Mouse (Mus musculus) midbrain, embryonic 11.5 days (tissue): ENCODE measurements around the gene Sdk2. TPM values are rescaled to one million over a fixed set of nuclear protein-coding genes. Genes with fewer than 3 reads are reported as not detected.

ENCODE experiments used
- ATAC-seq: fragments of 200-750 bp; cut with Nextera tagmentation; 2 replicates; pipeline ENCODE4 v1.8.0; 2017; ENCODE audit warnings: moderate TSS enrichment, moderate library complexity; ENCODE audit not compliant: low FRiP score
- DNase-seq: peaks from one replicate; pipeline ENCODE4 v3.0.0; 2015; ENCODE audit warnings: low spot score; ENCODE audit errors: missing footprints
- H3K27ac ChIP-seq: fragments of 300-500 bp; sonication (generic); 2 replicates; pipeline ENCODE4 v1.5.1; 2014; ENCODE audit warnings: low read depth, low read length
- H3K27me3 ChIP-seq: fragments of 300-500 bp; sonication (generic); 2 replicates; pipeline ENCODE4 v1.6.1; 2014; ENCODE audit warnings: mild to moderate bottlenecking, low read length, moderate library complexity, mixed read lengths; ENCODE audit not compliant: control insufficient read depth, insufficient read depth
- H3K36me3 ChIP-seq: fragments of 300-500 bp; sonication (generic); 2 replicates; pipeline ENCODE4 v1.6.1; 2014; ENCODE audit warnings: mild to moderate bottlenecking, low read length, moderate library complexity, mixed read lengths; ENCODE audit not compliant: control insufficient read depth, insufficient read depth
- H3K4me1 ChIP-seq: fragments of 300-500 bp; sonication (generic); 2 replicates; pipeline ENCODE4 v1.6.1; 2014; ENCODE audit warnings: low read length; ENCODE audit not compliant: control insufficient read depth, insufficient read depth
- H3K4me2 ChIP-seq: fragments of 300-500 bp; sonication (generic); 2 replicates; pipeline ENCODE4 v1.6.1; 2014; ENCODE audit warnings: mild to moderate bottlenecking, moderate library complexity
- H3K4me3 ChIP-seq: fragments of 300-500 bp; sonication (generic); 2 replicates; pipeline ENCODE4 v1.5.1; 2014; ENCODE audit warnings: low read depth, low read length
- H3K9ac ChIP-seq: fragments of 300-500 bp; sonication (generic); 2 replicates; pipeline ENCODE4 v1.6.1; 2014; ENCODE audit warnings: low read length
- H3K9me3 ChIP-seq: fragments of 300-500 bp; sonication (generic); 2 replicates; pipeline ENCODE4 v1.6.1; 2016; ENCODE audit warnings: low read length; ENCODE audit not compliant: control insufficient read depth
- WGBS: fragments of 180-500 bp; shearing (Covaris S2); extraction: QIAGEN DNeasy Blood & Tissue Kit; methylation state at CpG from one replicate; pipeline ENCODE4 v1.1.7; 2014; 5-methylcytosine and 5-hydroxymethylcytosine counted together
- polyA plus RNA-seq: library from polyadenylated mRNA; unstranded; fragments of >200 nt; fragmentation: Nextera tagmentation; extraction: Ambion mirVana; gene quantifications from 2 replicates; pipeline ENCODE4 v1.2.1, GENCODE M21; 2014

Gene Sdk2
- polyA plus RNA-seq, 1 experiment from 2014 or later = 2.6 TPM

DNA sequence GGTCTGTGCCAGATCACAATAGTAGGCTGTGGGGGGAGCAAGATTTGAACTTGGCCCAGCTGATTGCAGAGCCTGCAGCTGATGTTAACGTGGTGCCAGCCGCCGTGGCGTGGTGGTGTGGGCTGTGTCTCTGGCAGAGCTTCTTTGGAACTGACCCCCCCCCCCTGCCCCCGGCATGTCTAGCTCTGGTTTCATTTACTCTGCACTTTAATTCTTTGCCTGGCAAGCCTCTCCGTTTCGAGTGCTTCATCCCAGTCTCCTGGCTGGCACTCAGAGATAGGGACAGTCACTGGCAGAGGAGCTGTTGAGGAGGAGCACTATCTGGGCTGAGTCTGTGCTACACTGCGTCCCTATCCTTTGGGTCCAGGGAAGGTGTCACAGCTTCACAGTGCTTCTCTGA, 75.0 kb downstream of the Sdk2 start:
- DNase-seq = no peak
- no peak for ATAC-seq
- H3K4me1 ChIP-seq = peaks cover 11% of the 10 kb centered on the region
- no peak overlapping the region for H3K4me2 ChIP-seq
- H3K36me3 ChIP-seq = no peaks in the 10 kb centered on the region
- no peaks in the 10 kb centered on the region for H3K27me3 ChIP-seq
- 88% methylated on average over 8 of the region's 8 CpGs for WGBS
- H3K9me3 ChIP-seq = no peaks in the 10 kb centered on the region
- H3K9ac ChIP-seq = no peak overlapping the region
- no peak overlapping the region for H3K4me3 ChIP-seq
- no peak overlapping the region for H3K27ac ChIP-seq

DNA sequence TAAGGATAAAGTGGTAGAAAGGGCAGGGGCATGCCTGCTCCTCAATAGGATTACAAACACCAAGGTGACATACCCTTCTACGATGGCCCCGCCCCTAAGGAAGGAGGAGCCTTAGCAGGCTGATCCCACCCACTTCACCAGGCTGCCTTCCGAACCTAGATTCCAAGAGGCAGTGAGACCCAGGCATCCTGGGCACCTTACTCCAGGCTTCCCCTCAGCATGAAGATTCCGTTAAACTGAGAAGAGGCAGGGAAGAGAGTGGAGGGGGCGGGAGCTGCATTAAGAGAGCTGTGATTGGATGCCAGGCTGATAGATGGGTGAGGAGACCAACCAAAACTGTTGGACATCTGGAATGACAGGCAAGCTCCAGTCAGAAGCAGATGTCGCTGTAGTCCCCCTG, 76.4 kb downstream of the Sdk2 start:
- Histone ChIP-seq H3K36me3 (no peaks in the 10 kb centered on the region), H3K4me2 (peak overlapping the region; percentile 38), H3K4me1 (peaks cover 17% of the 10 kb centered on the region), H3K27me3 (no peaks in the 10 kb centered on the region), H3K9ac (peak overlapping the region; percentile 36), H3K27ac (no peak overlapping the region), H3K4me3 (no peak overlapping the region), H3K9me3 (no peaks in the 10 kb centered on the region)
- ATAC-seq = peak; percentile 85
- peak; percentile 95 for DNase-seq
- WGBS = 2% methylated on average over 6 of the region's 6 CpGs

DNA sequence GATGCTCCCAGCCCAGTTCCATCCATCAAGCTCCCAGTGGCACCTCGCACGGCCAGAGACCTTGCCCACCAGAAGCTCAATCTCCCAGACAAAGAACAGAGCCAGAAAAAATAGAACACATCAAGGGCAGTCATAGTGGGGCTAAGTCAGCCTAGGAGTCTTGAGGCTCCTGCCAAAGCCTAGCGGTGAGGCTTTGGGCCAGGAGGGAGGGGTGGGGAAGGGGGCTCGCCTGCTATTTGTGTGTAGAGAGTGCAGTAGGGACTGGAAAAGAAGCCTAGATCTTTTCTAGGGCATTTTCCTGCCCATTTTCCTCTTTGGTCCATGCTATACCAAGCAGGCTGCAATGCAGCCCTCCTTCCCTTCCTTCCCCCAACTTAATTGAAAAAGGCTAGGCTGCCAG, 76.8 kb downstream of the Sdk2 start:
- no peak for ATAC-seq
- H3K4me2 ChIP-seq = peak overlapping the region; percentile 38
- H3K36me3 ChIP-seq = no peaks in the 10 kb centered on the region
- DNase-seq = peak; percentile 87
- no peak overlapping the region for H3K4me3 ChIP-seq
- peaks cover 20% of the 10 kb centered on the region for H3K4me1 ChIP-seq
- H3K27me3 ChIP-seq = no peaks in the 10 kb centered on the region
- H3K27ac ChIP-seq = peak overlapping the region; percentile 36; the same call in 1 of the 2 replicates
- H3K9me3 ChIP-seq = no peaks in the 10 kb centered on the region
- H3K9ac ChIP-seq = peak overlapping the region; percentile 36
- 32% methylated on average over 4 of the region's 4 CpGs for WGBS

DNA sequence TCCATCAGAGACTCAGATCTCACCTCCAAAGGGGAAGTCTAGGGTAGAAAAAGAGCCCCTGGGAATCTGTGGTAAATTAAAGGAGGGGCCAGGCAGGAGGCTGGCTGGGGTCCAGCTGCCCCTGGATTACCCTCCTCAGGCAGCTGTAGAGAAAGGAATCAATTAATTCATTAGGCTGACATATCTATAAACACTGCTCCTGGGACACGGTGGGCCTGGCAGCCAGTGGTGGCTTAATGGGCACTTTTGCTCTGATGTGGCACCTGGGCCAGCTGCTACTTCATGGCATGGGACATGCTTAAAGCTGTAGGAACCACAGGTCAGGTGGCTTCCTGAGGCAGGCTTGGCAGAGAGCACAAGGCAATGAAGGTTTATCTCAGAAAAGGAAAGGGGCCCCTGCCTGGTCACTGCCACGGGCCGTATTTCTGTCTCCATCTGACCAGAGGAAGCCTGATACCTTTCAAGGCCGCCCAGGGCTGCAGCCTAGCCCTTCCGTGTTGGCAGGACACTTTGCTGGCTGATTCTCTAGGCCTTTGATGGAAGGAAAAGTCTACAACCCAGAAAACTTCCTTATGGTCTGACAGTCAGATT, 80.9 kb downstream of the Sdk2 start:
- Histone ChIP-seq H3K27me3 (no peaks in the 10 kb centered on the region), H3K4me1 (peaks cover 41% of the 10 kb centered on the region), H3K9ac (no peak overlapping the region), H3K4me3 (no peak overlapping the region), H3K27ac (no peak overlapping the region), H3K36me3 (no peaks in the 10 kb centered on the region), H3K4me2 (no peak overlapping the region), H3K9me3 (no peaks in the 10 kb centered on the region; the same call in 1 of the 2 replicates)
- peak; percentile 84 for DNase-seq
- WGBS = 75% methylated on average over 5 of the region's 5 CpGs
- no peak for ATAC-seq

DNA sequence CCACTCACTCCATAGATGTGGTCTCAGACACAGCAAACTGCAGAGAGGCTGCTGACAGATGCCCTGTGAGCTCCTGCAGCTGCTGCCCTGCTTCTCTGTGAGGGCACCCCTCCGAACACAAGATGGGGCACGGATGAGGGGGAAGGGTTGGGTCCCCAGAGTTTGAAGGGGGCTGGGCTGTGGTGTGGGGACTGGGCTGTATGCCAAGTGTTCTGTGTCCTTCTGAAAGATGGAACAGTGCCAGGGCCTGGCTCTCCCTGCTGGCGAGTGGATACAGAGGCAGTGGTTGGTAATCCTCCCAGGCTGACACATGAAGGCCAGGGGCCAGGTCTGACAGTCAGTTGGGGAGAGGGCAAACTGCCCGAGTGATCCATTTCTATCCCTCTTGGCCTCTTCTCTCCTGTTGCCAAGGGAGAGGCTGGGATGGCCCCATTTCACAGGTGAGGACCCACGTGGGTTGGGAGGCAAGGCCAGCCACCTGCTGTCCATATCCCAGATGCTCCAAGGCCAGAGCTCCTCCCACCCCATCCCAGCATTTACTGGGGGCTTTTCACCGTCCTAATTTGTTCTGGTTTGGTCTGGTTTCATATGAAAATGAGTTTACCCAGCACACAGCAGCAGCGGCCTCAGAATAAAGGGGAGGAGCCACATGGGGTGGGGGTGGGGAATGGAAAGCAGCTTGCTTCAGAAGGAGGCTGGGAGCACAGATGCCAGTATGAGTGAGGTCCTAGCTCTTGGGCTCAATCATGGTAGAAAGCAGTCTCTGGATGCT, 84.9 kb downstream of the Sdk2 start:
- peak; percentile 88 for DNase-seq
- WGBS = 24% methylated on average over 7 of the region's 7 CpGs
- no peak overlapping the region for H3K4me2 ChIP-seq

DNA sequence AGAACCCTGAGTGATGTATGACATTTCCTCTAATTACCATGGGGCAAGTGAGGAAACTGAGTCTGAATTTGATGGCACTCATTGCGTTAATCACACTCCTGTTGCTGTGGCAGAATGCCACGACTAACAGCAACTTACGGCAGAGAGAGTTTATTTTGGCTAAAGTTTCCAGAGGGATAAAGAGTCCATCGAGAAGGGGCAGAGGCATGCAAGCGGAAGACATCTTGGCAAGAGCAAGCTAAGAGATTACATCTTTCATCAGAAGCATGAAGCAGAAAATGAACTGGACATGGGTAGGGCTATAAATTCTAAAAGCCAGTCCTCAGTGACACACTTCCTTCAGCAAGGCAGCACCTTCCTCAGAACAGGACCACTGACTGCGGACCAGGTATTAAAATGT, 85.8 kb downstream of the Sdk2 start:
- WGBS = 86% methylated on average over 6 of the region's 6 CpGs
- H3K27me3 ChIP-seq = no peaks in the 10 kb centered on the region; the same call in 1 of the 2 replicates
- no peaks in the 10 kb centered on the region; the same call in 1 of the 2 replicates for H3K9me3 ChIP-seq
- H3K4me3 ChIP-seq = no peak overlapping the region
- ATAC-seq (no peak), DNase-seq (no peak)
- H3K36me3 ChIP-seq = no peaks in the 10 kb centered on the region
- no peak overlapping the region for H3K4me2 ChIP-seq
- H3K27ac ChIP-seq = peak overlapping the region; percentile 78
- 0 out of 2 replicates have a peak overlapping the region, but pooled peaks have one; percentile 9 for H3K9ac ChIP-seq
- H3K4me1 ChIP-seq = peaks cover 39% of the 10 kb centered on the region

More for the DNA sequence above, 84.9 kb downstream of the Sdk2 start:
- Histone ChIP-seq H3K4me1 (peaks cover 38% of the 10 kb centered on the region), H3K4me3 (no peak overlapping the region), H3K9ac (peak overlapping the region; percentile 39), H3K9me3 (no peaks in the 10 kb centered on the region; the same call in 1 of the 2 replicates), H3K27ac (peak overlapping the region; percentile 78), H3K27me3 (no peaks in the 10 kb centered on the region; the same call in 1 of the 2 replicates), H3K36me3 (no peaks in the 10 kb centered on the region)
- peak; percentile 85 for ATAC-seq

DNA sequence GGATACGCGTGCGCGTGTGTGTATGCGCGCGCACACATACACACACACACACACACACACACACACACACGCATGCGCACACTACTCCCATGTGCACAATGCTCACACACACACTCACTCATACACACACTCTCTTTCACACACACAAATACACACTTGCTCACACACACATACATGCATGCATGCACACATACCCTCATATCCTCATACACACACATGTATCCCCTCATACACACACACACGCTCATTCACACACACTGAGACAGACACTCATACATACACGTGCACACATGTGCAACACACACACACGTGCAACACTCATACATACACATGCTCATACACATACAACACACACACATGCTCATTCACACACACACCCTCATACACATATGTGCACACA, 88.5 kb downstream of the Sdk2 start:
- no peak overlapping the region for H3K9ac ChIP-seq
- H3K27ac ChIP-seq = no peak overlapping the region
- H3K4me1 ChIP-seq = peaks cover 43% of the 10 kb centered on the region
- no peaks in the 10 kb centered on the region for H3K36me3 ChIP-seq
- H3K27me3 ChIP-seq = no peaks in the 10 kb centered on the region; the same call in 1 of the 2 replicates
- no peaks in the 10 kb centered on the region; the same call in 1 of the 2 replicates for H3K9me3 ChIP-seq
- ATAC-seq (no peak), DNase-seq (no peak)
- 96% methylated on average over 12 of the region's 12 CpGs for WGBS
- no peak overlapping the region for H3K4me3 ChIP-seq
- H3K4me2 ChIP-seq = no peak overlapping the region

DNA sequence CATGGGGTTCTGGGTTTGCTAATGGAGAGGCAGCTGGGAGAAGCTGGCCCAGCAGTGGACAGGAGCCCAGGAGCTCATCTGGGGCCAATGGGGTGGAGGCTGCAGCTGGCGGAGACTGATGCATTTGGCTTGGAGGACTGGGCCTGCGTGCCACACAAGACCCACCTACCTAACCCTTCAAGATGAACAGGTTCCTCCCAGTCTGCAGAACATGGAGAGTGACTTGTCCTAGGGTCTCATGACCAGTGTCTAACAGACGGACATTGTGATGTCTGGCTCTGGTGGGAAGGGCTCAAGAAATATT, 91.2 kb downstream of the Sdk2 start:
- Histone ChIP-seq H3K4me3 (no peak overlapping the region), H3K36me3 (no peaks in the 10 kb centered on the region), H3K9me3 (peaks cover 3% of the 10 kb centered on the region; the same call in 1 of the 2 replicates), H3K27me3 (no peaks in the 10 kb centered on the region; the same call in 1 of the 2 replicates), H3K9ac (no peak overlapping the region), H3K4me1 (peaks cover 24% of the 10 kb centered on the region), H3K27ac (peak overlapping the region; percentile 62), H3K4me2 (peak overlapping the region; percentile 20)
- WGBS = 28% methylated on average over 3 of the region's 3 CpGs
- ATAC-seq (peak; percentile 57), DNase-seq (peak; percentile 89)
